Mouse (Mus musculus): ENCODE measurements at regions not wholly inside any gene's neighbourhood (a gene's known extent, or its start where the extent isn't known, plus 50 kb on each side); places are given as distances from the start of the nearest gene placed in this dataset.

DNA sequence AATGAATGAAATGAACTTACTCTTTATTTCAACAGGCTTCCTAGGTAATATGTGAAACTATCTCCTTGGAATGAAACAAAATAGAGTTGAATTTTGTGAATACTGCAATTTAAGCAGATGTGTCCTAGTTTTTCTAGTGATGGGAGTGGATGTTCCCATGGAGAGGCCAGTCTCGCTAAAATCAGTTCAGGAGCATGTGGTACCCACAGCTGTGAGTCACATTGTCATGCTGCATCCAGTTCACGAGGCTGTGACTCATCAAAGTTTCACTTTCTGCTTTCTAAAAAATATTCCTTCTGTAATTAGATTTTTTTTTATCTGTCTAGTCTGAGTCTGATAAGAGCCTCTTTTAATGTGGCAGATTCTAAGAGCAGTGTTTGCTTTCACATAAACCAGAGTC, 484.3 kb upstream of the Arrdc4 start:
- TF ChIP-seq CTCF (conservative IDR thresholded peaks at IDR 0.05; ENCODE audit: low read length) (no peak), NANOG (IDR thresholded peaks at IDR 0.05; ENCODE audit: borderline replicate concordance, low read length) (no peak), POU5F1 (IDR thresholded peaks at IDR 0.05; ENCODE audit: borderline replicate concordance, low read length) (no peak)
